Mouse (Mus musculus) natural killer cell, adult 2 months (primary cell): ENCODE data around the gene Rabep1.
"Not testable (repeated sequence)": the region's sequence is repeated elsewhere in the genome, so short reads cannot be mapped to it uniquely, and the experiment has no call there.

ENCODE experiments used
- DNase-seq, 2 experiments: peaks; one replicate each; pipeline ENCODE4 v3.0.0; 2022; ENCODE audit warnings: low spot score in 2 of 2

Gene Rabep1

GRCm38 (mm10) chr11:70891616-70892015 lies 47.0 kb downstream of the Rabep1 start:
- DNase-seq = no peak

DNA sequence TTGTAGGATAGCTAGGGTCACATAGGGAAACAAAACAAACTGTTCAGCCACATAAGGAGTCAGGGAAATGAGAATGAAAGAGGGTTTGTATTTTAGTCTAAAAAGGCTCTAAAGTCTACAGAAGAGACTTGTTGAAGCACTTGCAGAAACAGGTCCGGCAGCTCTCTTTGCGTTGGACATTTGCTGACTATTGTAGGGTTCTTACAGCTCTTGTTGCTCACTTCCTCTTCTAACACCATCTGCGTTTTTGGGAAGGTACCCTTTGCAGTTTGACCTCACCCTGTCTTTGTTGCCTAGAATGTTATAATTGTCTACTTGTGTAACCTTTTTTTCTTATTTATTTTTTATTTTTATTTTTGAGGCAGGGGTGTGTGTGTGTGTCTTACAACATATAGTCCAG lies 53.1 kb downstream of the Rabep1 start:
- peak in 1 of 2 experiments; percentile 11 for DNase-seq

DNA sequence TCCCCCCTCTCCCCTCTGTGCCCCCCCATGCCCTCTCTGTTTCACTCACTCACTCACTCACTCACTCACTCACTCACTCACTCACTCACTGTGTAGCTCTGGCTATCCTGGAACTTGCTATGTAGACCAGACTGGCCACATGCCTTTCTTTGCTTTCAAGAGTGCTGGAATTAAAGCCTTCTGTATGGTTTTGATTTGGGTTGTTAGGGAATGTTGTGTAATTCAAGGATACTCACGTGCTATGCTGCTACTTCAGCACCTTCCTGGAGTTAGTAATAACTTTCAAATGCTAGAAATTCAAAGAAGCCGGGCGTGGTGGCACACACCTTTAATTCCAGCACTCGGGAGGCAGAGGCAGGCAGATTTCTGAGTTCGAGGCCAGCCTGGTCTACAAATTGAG lies 53.6 kb downstream of the Rabep1 start:
- DNase-seq = not testable (repeated sequence)

- no peak for DNase-seq
Measured at GRCm38 (mm10) chr11:70906681-70907080, 62.1 kb downstream of the Rabep1 start.

DNA sequence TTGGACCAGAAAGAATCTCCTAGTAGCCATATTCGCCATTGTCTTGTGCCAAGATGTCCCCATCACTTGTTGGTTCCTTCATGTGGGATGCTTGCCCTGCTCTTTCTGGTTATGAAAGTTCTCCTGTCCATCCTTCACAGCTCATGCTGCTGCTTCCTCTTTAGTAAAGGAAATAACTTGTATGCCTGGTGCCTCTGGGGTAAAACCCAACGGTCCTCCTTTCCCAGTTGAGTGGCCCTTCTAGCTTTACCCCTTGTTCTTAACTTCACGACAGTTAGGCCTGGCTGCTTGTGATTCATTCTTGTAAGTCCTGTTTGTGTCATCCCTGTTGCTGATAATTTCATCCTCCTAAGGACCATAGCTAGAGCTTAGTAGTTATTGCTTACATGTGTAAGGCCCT lies 66.7 kb downstream of the Rabep1 start:
- DNase-seq = no peak

DNA sequence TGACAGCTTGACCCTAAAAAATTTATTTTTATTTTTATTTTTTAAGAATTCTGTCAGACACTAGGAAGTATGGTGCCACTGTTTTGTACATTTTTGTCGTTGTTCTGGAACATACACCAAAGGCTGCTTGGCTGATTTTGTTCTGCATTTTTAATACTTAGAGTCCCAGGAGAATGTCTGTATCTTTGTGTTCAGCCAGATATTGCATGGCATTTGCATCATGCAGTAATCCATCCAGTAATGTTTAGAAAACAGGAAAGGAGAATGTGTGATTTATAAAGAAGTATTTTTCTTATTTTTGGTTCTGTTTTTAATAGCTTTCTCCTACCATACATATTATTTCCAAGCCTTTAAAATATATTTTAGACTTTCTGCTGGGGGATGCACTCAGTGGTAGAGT lies 67.3 kb downstream of the Rabep1 start:
- no peak for DNase-seq

- DNase-seq = peak; percentile 31 to 68
Measured at GRCm38 (mm10) chr11:70917896-70918295, 73.3 kb downstream of the Rabep1 start.

- DNase-seq = no peak
Measured at GRCm38 (mm10) chr11:70919524-70919923, 74.9 kb downstream of the Rabep1 start.

- DNase-seq = no peak
Measured at GRCm38 (mm10) chr11:70931461-70931860, 86.9 kb downstream of the Rabep1 start.

DNA sequence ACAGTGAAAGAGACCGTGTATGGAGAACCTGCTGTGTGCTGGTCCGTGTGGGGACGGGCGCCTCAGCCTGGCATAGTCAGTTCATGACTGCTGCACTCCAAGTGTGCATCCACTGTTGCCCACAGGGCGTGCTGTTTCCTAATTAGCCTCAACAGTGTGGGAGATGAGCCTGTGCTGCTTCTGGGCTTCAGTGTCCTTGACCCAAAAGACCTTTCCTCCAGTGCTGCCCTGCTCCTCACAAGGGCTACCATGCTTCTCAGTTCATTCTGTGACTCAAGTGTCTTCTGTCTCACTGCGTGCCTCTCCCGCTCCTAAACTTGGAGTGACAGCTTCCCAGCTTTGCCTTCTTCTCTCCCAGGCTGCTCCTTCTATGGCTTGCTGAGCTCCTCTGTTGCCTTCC lies 90.7 kb downstream of the Rabep1 start:
- DNase-seq = no peak

GRCm38 (mm10) chr11:70942596-70942995 lies 98.0 kb downstream of the Rabep1 start:
- DNase-seq = no peak

DNA sequence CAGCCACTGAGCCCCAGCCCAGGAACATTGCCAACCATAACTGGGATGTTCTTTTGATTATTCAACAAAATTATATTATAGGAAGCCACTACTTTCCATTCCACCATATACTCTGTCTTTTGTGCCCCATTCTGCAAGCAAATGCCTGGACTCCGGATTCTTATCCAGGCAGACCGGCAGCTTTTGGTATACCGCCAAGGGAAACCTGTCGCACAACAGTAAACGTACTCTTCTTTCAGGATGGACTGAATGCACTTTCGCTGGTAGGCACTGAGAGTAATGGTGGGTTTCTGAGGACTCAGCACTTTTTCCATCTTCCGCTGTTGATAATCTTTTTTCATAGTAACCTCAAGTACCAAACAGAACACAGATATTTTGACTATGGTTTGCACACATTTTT lies 99.1 kb downstream of the Rabep1 start:
- no peak for DNase-seq

- no peak for DNase-seq
Measured at GRCm38 (mm10) chr11:70944935-70945817, 100.6 kb downstream of the Rabep1 start.

GRCm38 (mm10) chr11:70954711-70955110 lies 110.1 kb downstream of the Rabep1 start:
- DNase-seq = no peak

GRCm38 (mm10) chr11:70960786-70961554 lies 116.4 kb downstream of the Rabep1 start:
- DNase-seq = no peak

DNA sequence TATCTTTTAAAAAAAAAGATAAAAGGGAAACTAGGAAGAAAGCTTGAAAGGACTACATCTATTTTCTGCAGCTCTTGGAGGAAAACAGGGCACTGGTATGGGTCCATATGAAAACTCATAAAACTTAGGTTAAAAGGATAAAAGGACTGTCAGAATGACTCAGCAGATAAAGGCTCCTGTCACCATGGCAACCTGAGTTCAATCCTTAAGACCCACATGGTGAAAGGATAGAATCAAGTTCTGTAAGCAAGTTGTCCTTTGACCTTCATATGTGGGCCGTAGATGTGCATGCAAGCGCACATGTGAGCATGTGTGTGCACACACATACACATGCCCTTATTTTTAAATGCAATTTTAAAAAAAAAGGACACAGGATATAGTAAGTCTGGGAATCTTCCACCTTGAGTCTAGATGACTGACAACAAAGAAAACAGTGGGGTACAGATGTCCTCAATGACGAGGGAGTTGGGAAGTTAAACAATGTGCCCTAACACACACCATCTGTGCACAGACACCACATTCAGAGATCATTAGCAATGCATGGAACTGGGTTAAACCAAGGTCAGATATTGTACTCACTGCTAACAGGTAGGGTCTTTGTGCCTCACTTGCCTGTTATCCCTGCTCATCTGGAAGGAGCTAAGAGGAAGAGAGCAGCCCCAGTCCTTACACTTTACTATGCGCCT lies 119.8 kb downstream of the Rabep1 start:
- DNase-seq = no peak

DNA sequence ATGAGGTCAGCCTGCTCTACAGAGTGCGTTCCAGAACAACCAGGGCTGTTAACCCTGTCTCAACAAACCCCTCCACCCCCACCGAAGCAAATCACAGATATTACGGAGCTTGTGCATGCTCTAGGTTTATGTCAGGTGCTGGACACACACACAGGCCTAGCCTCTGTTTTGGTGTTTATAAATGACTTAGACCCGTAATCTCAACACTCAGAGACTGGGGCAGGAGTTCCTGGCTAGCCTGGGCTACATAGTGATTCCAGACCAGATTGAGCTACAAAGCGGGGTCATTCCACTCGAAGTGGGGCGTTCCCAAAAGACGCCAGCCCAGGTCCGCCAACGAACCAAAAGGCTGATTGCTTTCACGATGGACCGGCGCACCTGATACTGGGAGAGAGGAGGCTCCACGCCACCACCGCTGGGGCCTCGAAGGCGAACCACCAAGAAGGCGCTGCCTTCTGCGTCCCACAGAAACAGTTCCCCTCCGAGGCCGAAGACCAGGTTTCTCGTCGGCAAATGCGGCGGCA lies 124.8 kb downstream of the Rabep1 start:
- no peak for DNase-seq

DNA sequence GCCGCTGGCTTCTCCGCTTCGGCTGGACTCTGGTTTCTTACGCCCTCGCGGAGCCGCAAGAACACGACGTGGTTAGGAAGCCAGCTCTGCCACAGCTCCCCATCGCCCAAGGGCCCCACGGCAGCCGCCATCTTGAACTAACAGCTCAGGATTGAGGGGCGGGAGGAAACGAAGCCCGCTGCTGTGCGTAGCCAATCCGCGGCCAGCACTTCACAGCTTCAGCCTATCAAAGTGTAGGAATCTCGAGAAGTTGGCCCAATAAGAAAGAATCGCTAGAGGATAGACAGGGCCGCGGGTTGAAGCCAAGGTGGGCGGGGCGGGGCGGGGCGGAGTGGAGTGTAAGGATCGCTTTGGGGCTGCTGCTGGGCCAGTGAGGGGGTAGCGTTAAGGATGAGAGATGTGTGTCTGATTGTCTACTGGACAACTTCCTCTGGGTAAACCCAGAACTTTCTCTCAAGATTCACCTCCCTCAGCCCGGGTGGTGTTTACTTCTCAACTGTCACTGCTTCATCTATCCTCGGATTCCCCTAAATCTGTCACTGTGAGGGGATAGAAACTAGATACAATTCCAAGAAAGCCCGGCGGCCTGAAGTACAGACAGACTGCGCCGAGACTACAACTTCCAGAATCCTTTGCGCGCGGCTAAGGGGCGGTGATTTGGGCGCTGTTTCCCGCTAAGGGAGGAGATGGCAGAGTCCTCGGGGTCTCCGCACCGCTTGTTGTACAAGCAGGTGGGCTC lies 125.4 kb downstream of the Rabep1 start, which contains the start of the genes Nup88 and Rpain:
Gene Nup88, minus strand, starts transcription at position 153 of the 739 bp plus-strand sequence.
Gene Rpain, plus strand, starts transcription at position 393 of the 739 bp plus-strand sequence.
- peak; percentile 87 to 90 for DNase-seq

DNA sequence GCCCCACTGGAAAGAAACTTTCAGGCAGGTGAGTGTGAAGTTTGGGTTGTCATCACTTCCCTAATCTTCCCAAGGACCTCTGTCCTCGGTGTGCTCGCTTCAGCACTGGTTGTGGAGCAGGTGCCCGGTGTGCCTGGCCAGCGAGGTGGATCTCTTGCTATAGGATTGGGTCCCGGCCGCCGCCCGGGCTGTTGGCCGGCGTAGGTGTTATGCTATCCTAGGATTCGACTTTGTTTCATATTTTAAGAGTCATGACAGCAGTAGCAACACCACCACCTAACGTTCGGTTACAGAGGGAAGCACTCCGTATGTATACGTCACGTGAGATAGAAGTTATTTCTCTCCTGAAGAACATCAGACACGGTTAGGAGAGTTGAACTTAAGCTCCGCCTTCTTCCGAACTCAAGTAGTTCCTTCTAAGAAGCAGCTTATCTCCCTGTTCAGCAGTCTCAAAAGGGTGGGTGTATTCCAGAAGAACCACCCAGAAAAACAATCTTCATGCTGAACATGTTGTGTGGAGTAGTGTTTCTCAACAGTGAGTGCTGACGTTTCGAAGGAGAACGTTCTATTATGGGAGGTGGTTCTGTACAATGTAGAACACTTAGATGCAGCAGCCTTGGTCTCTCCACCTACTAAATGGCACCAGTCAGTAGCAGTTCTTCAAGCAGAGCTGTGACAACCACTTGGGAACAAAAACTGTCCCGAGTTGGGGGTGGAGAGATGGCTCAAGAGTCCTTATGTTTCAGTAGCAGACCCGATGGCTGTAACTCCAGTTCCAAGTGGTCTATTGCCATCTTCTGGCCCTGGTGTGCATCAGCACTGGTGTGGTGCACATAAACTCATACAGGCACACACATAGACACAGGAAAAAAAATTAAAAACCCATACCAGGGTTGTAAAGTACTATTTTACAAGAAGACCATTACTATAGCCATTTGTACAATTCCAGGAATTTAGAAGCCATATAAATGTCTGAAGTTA lies 126.3 kb downstream of the Rabep1 start:
- DNase-seq = peak in 1 of 2 experiments; percentile 21

DNA sequence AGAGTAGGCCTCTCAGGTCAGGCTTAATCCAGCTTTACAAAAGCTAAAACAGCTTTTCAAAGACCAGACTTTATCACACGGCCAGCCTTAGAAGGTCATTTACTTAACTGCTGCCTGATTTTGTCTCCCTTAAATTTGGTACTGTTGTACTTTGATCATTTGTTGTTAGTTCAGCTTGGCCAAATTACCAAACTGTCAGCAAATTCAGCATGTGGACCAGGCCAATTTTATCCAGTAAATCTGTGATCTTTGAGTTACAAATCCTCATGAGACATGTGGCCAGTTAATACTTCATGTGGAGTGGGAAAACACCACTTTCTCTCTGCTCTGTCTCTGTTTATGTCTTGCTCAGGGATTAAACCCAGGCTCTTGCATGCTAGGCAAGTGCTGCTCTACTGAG lies 128.0 kb downstream of the Rabep1 start:
- no peak for DNase-seq
